Mouse (Mus musculus) bone marrow, adult 2 months (tissue): ENCODE results near the gene Iba57.

ENCODE experiments used
- CTCF ChIP-seq: fragments of 200-500 bp; IDR thresholded peaks from 2 replicates; pipeline ENCODE4 v1.5.1; 2011; ENCODE audit warnings: low read length, control low read depth; ENCODE audit not compliant: control insufficient read depth, insufficient read depth
- POLR2A ChIP-seq: fragments of 200-500 bp; IDR thresholded peaks from 2 replicates; pipeline ENCODE4 v1.6.1; 2011; ENCODE audit warnings: low read depth, mild to moderate bottlenecking, control low read depth, low read length, borderline replicate concordance; ENCODE audit not compliant: control insufficient read depth

DNA sequence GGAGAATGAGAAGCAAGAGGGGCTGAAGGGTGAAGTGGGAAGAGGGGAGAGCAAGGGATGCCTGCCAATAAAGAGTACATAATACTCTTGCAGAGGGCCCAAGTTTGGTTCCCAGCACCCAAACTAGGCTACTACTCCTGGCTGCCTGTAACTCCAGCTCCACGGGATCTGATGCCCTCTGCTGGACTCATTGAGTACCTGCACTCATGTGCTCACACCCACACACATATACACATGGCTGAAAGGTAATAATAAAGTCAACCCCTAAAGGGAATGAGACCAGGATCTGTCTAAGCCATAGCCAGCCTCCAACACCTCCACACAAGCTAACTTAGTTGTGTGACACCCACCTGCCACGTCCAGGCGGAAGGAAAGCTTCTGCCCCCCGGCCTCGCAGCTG, 57.6 kb downstream of the Iba57 start:
- TF ChIP-seq CTCF (no peak), POLR2A (no peak)
